Mouse (Mus musculus): ENCODE data around the gene Fgd3.
A peak's percentile ranks its signal among the peaks of the same experiment; 100 is the strongest.

The Fgd3 gene

DNA sequence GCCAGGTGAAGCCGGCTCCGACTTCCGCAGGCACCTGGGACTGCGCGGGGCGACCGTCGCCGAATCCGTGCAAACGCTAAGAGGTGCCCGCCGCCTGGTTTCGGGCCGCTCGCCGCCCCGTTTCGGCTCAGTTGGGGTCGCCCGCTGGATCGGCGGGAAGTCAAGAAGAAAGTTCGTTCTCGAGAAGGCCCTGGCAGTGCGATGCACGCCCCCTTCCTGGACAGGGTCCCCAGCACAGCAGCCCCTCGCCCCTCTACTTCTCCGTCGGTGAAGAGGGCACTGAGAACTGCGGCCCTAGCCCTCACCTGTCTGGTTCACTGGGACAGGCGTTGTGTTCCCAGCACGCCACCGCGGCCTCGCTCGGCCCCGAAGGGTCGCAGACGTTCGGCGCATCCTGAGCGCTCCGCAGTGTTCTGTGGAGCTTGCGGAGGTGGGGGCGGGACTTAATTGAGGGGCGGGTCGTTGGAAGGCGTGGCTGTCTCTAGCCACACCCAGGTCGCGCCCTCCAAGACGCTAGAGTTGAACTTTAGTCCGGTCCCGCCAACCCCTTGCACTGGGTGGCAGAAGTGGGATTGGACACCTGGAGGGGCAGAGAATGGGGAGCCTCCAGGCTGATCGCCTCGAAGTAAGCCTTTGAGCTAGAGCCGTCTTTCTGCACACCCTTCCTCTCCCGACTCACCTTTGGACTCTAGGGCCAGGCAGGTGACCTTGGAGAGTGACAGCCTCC is 72.2 kb downstream of the Fgd3 start:
- DNase-seq: peak; percentile 70 to 80

DNA sequence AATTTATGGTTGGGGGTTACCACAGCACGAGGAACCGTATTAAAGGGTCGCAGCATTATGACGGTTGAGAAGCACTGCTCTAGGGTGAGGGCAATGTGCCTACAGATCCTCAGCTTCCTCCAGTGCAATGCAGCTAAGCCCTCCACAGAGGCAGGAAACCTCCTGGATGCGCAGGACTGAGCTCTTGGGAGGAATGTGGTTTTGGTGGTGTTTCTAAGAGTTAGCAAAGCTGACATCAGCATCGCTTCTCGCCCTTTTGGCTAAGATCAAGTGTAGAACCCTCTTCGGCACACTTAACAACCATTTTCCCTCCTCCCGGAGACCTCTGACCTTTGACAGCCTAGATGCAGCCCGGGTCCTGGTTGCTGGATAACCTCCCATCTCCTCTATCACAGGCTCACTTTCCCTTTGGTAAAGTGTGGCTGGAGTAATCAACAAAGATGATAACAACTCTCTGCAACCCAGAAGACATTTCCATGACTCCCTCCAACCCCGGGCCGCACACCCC is 72.8 kb downstream of the Fgd3 start:
- DNase-seq: peak; percentile 39 to 46

DNA sequence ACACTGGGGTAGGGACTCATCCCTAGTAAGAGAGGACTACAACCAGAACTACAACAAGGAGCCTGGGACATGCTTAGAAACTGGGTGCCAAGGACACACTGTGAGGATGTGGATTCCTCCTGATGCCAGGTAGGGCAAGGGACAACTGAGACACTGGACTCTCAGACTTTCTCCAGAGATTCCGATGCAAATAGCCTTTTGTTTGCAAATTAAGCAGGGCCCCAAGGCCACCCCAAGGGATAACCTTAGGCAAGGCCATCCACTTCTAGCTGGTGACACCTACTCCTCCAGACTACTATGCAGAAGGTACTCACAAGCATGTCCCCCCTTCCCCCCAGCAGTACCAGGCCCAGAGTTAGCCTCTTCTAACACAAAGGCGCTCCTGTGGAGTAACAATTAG is 73.5 kb downstream of the Fgd3 start:
- peak; percentile 31 to 47 for DNase-seq

DNA sequence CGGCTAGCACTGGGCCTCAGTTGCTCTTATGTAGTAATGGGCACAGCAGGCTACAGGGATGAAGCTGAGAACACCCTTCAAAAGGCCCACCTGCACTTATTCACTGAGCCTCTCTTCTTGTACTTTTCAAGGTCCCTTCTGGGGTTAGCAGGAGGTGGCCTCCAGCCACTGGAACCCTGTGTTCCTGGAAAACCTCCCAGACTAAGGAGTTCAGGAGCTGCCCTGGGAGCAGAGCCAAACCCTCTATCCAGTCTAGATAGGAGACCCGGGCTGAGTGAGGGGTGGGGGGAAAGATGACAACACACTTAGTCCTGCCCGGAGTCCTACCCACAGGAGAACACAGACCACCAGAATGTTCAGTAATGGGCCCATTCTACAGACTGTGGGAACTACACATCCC is 74.1 kb downstream of the Fgd3 start:
- DNase-seq: peak; percentile 65 to 81

DNA sequence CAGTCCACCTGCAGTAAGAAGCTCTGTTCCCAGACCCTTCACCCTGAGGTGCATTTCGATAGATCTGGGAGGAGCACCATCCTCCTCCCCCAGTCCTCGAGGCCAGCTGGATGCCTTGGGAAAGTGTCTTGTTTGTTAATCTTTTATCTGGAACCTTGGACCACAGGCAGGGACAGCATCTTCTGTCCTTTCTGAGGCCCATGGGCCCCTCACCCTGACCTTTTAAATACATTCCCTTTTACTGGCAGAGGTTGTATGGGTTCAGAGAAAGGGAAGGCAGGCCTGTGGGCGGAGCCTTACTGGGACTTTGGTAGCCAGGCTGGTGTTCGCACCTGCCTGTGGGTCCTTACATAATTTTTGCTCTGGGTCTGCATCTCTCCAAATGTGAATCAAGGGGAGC is 74.9 kb downstream of the Fgd3 start:
- peak; percentile 87 to 89 for DNase-seq

DNA sequence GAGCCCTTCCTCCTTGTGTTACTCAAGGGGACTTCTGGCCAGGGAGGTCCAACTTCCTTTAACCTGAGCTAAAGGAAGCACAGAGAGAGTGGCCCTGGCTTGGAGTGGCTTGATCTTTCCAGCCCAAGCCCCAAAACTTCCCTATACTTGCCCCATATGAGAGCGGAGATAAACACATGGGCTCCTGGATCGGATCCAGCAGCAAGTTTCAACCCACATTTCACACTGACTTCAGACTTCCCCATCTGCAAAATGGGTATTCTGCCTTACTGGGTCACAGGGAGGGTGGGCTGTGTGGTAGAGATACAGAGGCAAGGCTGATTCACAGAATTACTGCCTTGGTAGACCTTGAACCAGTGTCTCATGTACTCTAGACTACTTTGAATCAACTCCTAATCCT is 76.6 kb downstream of the Fgd3 start:
- DNase-seq: no peak

DNA sequence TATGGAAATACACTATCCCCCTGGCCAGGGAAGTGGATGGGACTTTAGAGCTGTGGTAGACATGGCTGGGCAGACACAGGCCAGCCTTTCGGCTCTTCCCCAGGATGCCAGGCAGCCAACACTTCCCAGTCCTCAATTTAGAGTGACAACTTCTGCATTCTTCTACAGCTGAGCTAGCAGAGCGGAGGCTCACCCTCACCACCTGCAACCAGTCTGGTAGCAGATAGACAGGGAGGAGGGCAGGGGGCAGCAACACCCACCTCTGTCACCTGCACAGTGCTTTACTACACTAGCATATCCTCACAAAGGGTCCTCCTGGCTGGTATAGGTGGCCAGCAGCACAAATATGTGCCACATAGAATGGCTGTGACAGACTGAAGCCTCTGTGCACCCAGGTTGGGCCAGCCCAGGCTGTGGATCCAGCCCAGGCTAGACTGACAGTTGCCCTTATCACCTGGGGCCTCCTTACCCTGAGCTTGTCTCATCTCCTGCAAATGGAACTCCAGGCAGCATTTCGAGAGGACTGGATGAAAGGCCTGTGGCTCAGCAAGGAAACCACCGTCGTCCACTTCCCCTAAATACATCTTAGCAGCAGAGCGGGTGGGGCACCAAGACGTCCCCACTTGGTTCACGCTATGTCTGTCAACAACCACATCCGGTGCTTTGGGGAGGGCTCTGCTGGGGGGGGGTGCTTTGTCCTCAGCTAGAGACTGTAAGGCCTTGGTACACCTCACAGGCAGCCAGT is 77.6 kb downstream of the Fgd3 start:
- no peak for DNase-seq

DNA sequence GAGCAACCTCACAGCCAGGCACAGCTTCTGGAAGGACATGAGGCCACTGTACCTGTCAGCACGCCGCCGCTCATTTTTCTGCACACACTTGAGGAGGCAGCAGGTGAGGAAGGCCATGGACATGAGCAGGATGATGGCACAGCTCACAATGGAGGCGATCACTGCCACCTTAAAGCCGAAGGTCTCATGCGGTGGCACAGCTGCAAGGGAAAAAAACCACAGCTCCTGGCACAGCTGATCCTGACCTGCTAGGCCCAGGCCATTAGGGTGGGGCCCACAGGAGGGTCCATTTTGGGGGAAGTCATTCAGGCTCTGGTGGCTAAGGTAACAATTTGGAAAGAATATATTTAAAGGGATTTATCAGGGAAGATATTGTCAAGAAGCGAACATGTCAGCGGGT is 81.4 kb downstream of the Fgd3 start:
- no peak for DNase-seq

DNA sequence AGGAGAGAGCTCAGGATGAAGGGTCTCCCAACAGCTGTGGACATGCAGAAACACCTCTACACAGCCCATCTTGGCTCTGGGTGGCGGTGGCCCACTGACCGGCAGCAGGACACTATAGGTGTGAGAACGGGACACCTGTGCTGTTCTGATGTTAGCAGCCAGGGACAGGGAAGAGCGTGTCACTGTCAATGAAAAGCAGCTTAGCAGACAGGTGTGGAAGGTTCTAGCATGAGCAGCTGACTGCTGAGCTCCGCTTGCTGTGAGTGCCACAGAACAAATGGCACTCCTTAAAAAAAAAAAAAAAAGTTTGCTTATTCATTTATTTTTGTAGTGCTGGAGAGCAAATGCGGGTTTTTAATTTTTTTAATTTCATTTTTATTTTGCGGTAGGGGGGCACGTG is 82.5 kb downstream of the Fgd3 start:
- no peak for DNase-seq

DNA sequence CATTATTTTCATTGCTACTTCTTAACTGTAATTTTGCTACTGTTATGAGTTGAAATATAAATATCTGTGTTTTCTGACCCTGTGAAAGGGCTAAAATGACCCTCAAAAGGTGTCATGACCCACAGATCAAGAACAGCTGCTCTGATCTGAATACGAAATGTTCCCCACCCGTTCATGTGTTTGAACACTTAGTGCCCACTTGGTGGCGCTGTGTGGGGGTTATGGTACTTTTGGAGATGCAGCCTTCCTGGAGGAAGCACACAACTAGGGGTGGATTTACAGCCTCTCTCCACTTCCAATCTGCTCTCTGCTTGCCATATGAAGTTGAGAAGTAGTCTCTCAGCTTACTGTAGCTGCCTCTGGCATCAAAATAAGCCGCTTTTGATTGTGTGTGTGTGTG is 85.4 kb downstream of the Fgd3 start:
- DNase-seq: no peak

DNA sequence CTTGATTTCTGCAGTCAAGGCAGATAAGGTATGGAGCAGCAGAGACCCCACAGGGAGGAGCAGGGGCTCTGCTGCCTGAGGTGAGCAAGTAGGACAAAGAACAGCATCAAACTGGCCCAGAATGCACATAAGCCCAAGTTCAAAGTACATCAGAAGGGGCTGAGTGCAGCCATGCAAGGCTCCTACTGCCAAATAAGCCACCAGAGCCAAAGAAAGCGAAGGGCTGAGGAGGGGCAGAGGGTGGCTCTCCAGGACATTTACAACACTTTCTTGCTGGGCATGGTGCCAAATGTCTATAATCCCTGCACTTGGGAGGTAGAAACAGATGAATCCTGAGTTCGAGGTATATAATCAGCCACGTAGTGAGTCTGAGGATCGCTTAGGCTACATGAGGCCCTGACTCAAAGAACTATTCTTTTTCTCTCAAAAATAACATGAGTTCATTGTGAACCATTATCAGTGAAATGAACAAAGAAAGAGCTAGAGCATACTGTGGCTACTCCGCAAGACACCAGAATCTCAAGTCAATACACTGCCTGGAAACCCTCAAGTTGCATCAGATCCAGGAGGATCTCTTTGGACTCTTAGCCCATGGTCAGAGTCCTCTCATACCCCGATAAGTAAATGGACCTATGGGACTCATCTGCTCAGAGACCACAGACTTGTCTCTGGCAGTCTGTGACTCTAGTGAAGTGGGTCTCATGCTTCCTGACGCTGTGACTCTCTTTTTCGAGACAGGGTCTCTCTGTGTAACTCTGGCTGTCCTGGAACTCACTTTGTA is 86.1 kb downstream of the Fgd3 start:
- DNase-seq: peak; percentile 73 to 78

DNA sequence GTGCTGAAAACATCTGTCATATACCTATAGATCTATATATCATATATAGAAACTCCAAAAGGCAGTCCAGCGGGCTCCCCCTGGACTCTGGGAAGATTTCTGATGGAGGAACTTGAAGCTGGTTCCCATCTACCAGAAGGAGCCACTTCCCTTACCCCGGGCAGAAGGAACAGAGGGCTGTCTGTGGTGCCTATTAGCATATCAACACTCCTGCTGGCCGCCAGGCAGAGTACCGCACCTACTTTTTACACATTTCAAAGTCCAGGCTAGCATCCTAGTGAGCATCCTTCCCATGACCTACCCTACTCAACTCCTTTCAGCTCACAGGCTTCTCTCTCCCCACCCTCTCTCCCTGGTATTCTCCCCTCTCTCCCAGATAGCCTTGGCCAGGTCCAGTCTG is 94.5 kb downstream of the Fgd3 start:
- DNase-seq: no peak

DNA sequence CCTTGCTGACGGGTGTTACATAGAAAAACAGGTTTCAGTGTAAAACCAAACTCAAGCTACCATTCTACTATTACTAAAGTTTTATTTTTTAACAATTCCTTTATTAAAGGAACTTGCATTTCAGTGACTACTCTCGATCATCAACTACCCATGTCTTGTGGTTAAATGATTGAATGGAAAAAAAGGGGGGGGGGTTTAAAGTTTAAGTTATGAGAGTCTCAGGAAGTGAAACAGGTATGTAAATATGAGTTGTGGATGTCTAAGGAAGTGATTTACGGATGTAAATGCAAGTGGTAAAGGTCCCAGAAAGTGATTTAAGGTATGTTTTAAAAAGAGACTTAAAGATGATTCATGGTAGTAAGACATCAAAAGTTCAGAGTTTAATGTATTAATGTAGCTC is 95.0 kb downstream of the Fgd3 start:
- DNase-seq: no peak

DNA sequence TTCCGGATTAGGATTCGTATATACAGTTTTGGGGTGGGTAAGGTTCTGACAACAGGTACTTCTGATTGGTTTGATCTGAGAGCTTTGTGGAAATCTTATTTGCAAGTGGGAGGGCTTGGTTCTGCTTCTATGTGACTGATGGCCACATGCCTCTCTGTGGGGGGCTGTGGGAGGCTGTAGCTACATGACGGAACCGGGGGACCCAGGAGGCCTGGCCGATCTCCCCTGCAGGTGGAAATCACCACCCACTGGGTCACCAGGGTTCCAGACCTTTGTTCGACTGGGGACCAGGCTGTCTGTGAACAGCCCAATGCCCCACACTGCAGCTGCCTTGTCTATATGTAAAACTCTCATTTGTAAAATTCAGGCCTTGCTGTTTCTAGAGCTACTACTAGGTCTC is 95.4 kb downstream of the Fgd3 start:
- no peak for DNase-seq

DNA sequence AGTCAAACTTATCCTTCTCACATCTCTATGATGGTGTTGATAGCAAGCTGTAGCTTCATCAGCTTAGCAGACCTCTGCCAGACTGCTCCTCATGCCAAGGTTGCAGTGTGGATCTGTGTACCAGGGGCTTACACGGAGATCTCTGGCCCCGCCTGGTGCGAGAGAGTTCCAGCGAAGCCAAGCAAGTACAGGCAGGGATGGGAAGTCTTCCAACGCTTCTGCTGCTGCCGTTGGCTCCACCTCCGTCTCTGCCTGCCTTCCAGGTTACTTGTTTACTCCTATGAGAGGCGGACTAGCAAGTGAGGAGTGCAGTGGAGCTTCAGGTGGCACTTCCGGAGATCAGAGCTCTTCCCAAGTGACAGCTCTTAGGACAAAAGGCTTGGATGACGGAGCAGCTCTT is 95.8 kb downstream of the Fgd3 start:
- peak; percentile 64 to 66 for DNase-seq

DNA sequence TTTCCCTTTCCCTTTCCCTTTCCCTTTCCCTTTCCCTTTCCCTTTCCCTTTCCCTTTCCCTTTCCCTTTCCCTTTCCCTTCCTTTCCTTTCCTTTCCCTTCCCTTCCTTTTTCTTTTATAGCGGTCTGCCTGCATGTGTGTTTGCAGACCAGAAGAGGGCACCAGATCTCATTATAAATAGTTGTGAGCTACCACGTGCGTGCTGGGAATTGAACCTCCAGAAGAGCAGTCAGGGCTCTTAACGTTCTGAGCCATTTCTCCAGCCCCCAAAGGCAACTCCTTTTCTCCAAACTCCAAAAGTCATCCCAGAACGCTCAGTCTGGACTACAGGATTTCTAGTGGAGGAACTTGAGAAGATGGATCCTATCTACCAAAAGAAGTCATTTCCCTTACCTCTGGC is 99.2 kb downstream of the Fgd3 start:
- DNase-seq: no peak

DNA sequence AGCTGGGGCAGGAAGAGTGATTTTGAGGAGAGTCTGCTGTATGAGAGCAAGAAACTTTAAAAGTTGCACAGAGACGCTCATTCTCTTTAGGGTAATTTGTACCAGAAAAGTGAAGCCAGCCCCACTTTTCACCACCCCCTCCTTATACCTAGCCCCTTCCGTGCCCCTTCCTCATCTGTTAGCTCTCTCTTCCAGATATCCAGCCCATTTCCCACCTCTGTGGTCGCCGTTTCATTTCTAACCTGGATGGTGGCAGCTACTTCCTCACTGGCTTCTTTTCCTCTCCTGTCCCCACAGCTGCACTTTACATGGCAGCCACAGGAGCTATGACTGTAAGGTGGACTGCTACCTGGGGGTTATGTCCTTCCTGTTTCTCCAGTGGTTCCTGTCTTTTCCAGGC is 100.7 kb downstream of the Fgd3 start:
- no peak for DNase-seq

DNA sequence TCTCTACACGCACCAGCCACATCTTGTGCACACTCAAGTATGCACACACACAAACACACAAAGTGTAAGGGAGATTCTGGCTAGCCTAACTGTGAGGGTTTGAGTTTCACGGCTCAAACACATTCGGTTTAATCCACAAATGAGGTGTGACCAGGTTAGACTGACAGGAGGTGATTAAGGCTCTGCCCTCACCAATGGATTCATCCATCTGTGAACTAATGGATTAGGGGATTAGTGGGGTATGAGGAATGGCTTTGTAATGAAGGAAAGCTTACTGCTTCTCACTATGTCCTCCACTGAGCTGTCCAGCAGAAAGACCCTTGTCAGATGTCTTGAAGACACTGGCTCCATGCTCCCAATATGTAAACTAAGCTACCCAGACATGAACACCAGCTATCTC is 101.5 kb downstream of the Fgd3 start:
- DNase-seq: no peak

DNA sequence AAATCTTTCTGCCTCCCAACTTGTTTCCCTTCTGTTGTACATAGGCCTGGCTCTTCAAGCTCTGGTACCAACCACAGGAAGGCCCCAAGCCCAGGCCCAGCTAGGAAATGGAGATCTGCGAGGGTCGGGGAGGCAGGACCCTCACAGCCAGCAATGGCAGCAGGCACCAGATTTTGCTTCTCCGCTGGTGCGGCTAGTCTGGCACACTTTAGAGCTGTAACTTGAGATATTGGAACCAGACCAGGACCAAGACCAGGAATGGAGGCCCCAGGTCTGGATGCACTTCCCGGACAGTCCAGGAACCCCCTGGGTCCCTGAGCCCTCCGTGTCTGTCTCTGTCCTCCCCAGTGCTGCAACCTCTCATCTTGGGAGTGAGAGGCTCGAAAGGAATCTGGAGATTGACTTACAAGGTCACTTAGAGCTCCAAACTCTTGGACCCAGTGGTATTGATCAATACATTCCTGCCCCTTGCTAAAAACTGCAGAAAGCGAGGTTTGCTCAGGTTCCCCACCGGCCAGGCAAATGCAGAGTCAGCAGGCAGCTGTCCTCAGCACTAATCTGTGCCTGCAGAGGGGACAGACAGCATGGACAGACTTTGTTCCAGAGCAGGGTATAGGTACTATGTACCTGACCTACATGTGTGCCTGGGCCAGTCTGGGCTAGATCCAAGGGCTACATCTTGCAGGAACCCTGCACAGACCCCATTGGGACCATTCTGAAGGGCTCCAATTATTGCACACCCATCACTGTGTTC is 103.1 kb downstream of the Fgd3 start:
- DNase-seq: no peak

DNA sequence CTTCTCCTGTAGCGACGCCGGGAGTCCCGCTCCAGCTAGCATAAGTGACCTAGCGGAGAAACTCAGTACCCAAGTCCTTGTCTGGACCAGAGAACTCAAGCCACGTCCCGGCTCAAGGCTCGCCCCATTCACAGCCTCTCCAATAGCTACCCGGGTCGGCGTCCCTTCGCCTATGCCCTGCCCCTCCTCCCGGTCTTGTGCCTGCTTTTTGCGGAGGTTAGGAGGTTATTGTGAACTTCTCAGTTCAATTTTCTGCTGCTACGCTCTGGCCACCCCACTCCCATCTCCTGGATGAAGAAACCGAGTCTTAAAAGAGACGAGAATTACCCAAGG is 103.9 kb downstream of the Fgd3 start:
- no peak for DNase-seq

DNA sequence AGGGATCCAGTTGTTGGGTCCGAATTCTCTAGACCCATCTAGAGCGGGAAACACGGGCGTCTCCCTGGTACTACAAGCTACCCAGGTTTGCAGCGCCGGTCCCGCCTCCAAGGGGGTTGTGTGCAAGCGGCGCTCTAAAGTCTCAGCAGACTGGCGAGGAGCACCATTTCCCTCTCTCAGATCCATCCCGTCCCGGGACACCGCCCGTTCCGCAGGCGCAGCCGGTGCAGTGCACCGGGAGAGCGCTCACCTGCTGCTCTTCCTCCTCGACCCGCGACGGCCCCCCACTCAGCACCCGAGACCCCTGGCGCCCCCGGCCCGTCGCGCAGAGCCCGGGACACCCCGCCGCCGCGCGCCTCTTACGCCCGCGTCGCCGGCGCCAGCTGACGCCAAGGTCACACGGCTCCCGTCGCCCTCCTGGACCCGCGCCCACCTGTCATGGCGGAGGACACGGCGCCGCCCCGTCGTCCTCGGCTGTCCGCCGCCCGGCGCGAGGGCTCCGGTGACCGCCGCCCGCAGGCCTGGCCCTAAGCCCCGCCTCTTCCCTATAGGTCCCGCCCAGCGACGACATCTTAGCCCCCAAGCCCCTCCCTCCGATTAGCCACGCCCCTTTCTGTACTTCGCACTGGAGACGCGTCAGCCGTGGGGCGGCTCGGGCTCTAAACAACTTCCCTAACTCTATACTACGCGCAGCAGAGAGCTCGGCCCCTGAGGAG is 104.4 kb downstream of the Fgd3 start, which contains the start of gene Card19:
Gene Card19, minus strand, starts transcription at position 534 of the 716 bp plus-strand sequence.
- peak; percentile 96 for DNase-seq

DNA sequence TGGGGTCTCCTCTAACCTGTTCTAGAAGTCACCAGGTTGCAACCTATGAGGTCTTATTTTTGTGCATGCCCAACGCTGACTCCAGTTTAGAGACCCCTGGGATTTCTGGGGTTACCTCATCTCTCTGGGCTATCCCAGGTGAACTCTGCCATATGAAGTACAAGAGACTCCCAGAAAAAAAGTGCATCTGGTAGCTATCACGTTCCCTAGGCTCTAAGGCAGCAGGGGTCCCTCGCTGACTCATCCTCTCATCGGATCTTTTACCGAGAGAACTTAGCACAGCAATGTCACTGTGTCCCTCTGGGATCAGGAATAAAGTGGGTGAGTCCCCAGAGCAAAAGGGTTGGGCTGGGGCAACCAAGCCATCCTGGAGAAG is 105.0 kb downstream of the Fgd3 start:
- no peak for DNase-seq
